Mouse (Mus musculus) spleen, adult 2 months (tissue): ENCODE measurements around the gene Robo1.

Experiments used
- CTCF ChIP-seq: fragments of 200-500 bp; IDR thresholded peaks from 2 replicates; pipeline ENCODE4 v1.5.1; 2011; ENCODE audit warnings: mild to moderate bottlenecking, inconsistent platforms; ENCODE audit not compliant: insufficient read depth, insufficient read length, insufficient replicate concordance; ENCODE audit errors: extremely low read depth
- POLR2A ChIP-seq: fragments of 200-500 bp; IDR thresholded peaks from 2 replicates; pipeline ENCODE4 v1.6.1; 2011; ENCODE audit warnings: low read depth, low read length, inconsistent platforms

DNA sequence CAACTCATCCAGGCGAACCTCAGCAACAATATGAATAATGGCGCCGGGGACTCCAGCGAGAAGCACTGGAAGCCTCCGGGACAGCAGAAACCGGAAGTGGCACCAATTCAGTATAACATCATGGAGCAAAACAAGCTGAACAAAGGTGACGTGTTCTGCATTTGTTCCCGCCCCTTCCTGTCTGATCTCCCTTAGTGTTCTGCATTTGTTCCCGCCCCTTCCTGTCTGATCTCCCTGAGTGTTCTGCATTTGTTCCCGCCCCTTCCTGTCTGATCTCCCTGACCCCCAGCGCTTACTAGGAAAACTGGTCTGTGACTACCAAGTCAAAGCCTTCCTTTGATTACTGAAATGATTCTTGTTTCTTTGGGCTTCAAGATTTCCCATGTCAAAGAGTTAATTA, 696.5 kb downstream of the Robo1 start:
- TF ChIP-seq POLR2A = no peak
- TF ChIP-seq CTCF = no peak
